Mouse (Mus musculus) forebrain, embryonic 14.5 days (tissue): ENCODE results near the gene Gm34302. TPM values are rescaled to one million over a fixed set of nuclear protein-coding genes. Genes with fewer than 3 reads are reported as not detected.
"Not testable (repeated sequence)": the region's sequence is repeated elsewhere in the genome, so short reads cannot be mapped to it uniquely, and the experiment has no call there.

ENCODE experiments used
- ATAC-seq: fragments of 200-750 bp; cut with Nextera tagmentation; 2 replicates; pipeline ENCODE4 v1.8.0; 2017; ENCODE audit warnings: mild to moderate bottlenecking, moderate library complexity
- DNase-seq: peaks from one replicate; pipeline ENCODE4 v3.0.0-alpha.2; 2015; ENCODE audit warnings: low spot score
- H3K27ac ChIP-seq: fragments of 300-500 bp; sonication (generic); 2 replicates; pipeline ENCODE4 v1.5.1; 2014; ENCODE audit warnings: low read depth, mild to moderate bottlenecking, control low read depth, low read length, moderate library complexity
- H3K27me3 ChIP-seq: fragments of 300-500 bp; sonication (generic); replicated peaks from 2 replicates; pipeline ENCODE4 v1.6.1; 2014; ENCODE audit warnings: low read length, control low read depth, mixed read lengths; ENCODE audit not compliant: control insufficient read depth, insufficient read depth
- H3K36me3 ChIP-seq: fragments of 300-500 bp; sonication (generic); 2 replicates; pipeline ENCODE4 v1.6.1; 2014; ENCODE audit warnings: low read length, control low read depth; ENCODE audit not compliant: control insufficient read depth, insufficient read depth
- H3K4me1 ChIP-seq: fragments of 300-500 bp; sonication (generic); 2 replicates; pipeline ENCODE4 v1.6.1; 2014; ENCODE audit warnings: antibody characterized with exemption, low read length, control low read depth; ENCODE audit not compliant: control insufficient read depth, insufficient read depth
- H3K4me2 ChIP-seq: fragments of 300-500 bp; sonication (generic); 2 replicates; pipeline ENCODE4 v1.6.1; 2014; ENCODE audit warnings: mild to moderate bottlenecking, control low read depth, low read length
- H3K4me3 ChIP-seq: fragments of 300-500 bp; sonication (generic); 2 replicates; pipeline ENCODE4 v1.5.1; 2014; ENCODE audit warnings: low read depth, low read length, control low read depth
- H3K9ac ChIP-seq: fragments of 300-500 bp; sonication (generic); 2 replicates; pipeline ENCODE4 v1.6.1; 2014; ENCODE audit warnings: mild to moderate bottlenecking, low read length, control low read depth, moderate library complexity
- H3K9me3 ChIP-seq: fragments of 300-500 bp; sonication (generic); replicated peaks from 2 replicates; pipeline ENCODE4 v1.6.1; 2016; ENCODE audit warnings: low read length, control low read depth, mixed read lengths; ENCODE audit not compliant: control insufficient read depth
- WGBS: fragments of 180-500 bp; shearing (Covaris S2); extraction: QIAGEN DNeasy Blood & Tissue Kit; methylation state at CpG from one replicate; pipeline ENCODE4 v1.1.7; 2014; 5-methylcytosine and 5-hydroxymethylcytosine counted together
- polyA plus RNA-seq: library from polyadenylated mRNA; unstranded; fragments of >200 nt; fragmentation: Nextera tagmentation; extraction: Ambion mirVana; gene quantifications from 2 replicates; pipeline ENCODE4 v1.2.1, GENCODE M21; 2014

Gene Gm34302
- not detected in 2 replicates for polyA plus RNA-seq

DNA sequence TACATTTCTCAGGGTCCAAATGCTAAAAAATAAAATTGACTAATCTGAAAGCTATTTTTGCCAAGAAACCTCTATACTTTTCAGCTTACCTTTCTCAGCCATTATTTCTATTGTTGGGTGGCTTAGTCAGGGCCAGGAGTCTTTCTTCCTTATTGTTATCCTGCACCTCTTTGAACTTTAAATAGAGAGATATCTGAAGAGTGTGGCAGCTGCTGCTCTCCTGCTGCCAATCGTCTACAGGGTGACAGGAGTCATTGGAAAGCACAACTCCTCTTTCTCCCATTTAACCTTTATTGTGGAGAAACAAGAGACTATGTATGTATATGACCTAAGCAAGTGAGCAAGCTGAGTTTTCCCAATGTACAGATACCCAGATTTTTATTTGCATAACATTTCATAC, at the start of gene Gm34302:
Gm34302 (minus strand) TSS at position 154 of the 400 bp plus-strand sequence.
- no peak within 1 kb of the TSS for H3K27ac ChIP-seq
- no peak within 1 kb of the TSS for H3K4me2 ChIP-seq
- H3K9me3 ChIP-seq = no peaks in the 10 kb centered on the region
- H3K27me3 ChIP-seq = no peaks in the 10 kb centered on the region
- no peaks in the 10 kb centered on the region for H3K4me1 ChIP-seq
- ATAC-seq = no peak
- no peaks in the 10 kb centered on the region for H3K36me3 ChIP-seq
- no peak for DNase-seq
- H3K9ac ChIP-seq = no peak within 1 kb of the TSS
- no peak within 1 kb of the TSS for H3K4me3 ChIP-seq
- WGBS = 55% methylated on average over 1 of the region's 1 CpGs

DNA sequence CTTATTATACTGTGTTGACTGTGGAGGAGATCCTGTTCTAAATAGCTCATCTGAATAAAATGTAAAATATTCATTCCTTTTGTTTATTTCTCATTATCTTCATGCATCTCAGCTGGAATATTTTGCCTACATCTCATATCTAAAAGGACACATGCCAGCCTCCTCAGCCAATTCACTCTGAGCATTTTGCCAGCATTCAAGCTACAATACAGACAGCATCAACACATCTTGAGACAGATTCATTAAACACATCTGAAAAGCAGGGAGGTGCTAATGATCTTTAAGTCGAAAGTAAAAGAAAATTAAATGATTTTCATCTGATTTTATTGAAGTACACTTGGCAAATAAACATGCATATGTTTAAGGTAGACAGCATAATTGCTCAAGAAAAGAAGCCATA, 48.2 kb upstream of the Gm34302 start:
- no peaks in the 10 kb centered on the region for H3K36me3 ChIP-seq
- no peaks in the 10 kb centered on the region for H3K4me1 ChIP-seq
- peak; percentile 32; the same call in 1 of the 2 replicates for ATAC-seq
- no peak overlapping the region for H3K9ac ChIP-seq
- H3K27ac ChIP-seq = no peak overlapping the region
- DNase-seq = peak; percentile 46
- no peaks in the 10 kb centered on the region for H3K27me3 ChIP-seq
- no peak overlapping the region for H3K4me3 ChIP-seq
- 52% methylated on average over 1 of the region's 1 CpGs for WGBS
- no peak overlapping the region for H3K4me2 ChIP-seq
- no peaks in the 10 kb centered on the region for H3K9me3 ChIP-seq

DNA sequence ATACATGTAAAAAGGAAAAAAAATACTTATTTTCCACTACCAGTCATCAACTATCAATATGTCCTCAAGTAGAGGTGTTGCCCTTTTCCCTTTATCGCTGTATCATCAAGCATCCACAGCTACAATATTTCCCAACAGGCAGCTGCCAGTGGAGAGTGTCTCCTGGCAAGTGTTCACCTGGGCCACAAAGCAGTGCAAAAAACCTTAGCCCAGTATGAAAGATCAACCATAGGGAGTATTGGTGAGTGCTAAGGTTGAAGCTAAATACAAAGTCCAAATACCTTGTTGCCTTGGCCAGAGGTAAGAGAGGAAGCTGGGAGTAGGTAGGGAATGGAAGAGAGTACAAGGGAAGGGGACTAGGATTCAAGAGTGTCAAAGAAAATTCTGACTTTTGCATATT, 34.0 kb upstream of the Gm34302 start:
- no peak overlapping the region for H3K4me2 ChIP-seq
- DNase-seq (no peak), ATAC-seq (no peak)
- no peak overlapping the region for H3K9ac ChIP-seq
- H3K9me3 ChIP-seq = no peaks in the 10 kb centered on the region
- no peak overlapping the region for H3K27ac ChIP-seq
- no peaks in the 10 kb centered on the region for H3K4me1 ChIP-seq
- no peaks in the 10 kb centered on the region for H3K36me3 ChIP-seq
- H3K4me3 ChIP-seq = no peak overlapping the region
- WGBS = 97% methylated on average over 1 of the region's 1 CpGs
- no peaks in the 10 kb centered on the region for H3K27me3 ChIP-seq

DNA sequence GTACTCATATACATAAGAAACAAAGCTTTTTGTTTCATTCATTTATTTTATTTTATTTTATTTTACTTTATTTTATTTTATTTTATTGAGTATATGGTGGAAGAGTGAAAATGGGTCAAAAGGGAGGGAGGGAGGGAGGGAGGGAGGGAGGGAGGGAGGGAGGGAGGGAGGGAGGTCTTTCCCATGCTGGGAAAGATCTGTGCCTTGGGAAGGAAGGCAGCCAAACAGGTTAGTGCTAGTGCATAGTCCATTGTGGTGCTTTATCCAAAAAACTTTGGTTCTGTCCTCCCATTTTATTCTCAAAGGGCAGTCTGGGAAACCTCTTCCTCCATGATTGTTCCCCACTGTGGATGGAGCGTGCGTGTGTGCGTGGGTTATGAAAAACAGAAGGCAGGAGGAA, 32.6 kb upstream of the Gm34302 start:
- not testable (repeated sequence) for H3K9ac ChIP-seq, H3K27me3 ChIP-seq, H3K4me3 ChIP-seq, ATAC-seq, DNase-seq, H3K27ac ChIP-seq, H3K4me2 ChIP-seq, H3K36me3 ChIP-seq, H3K4me1 ChIP-seq, H3K9me3 ChIP-seq
- 91% methylated on average over 3 of the region's 3 CpGs for WGBS

DNA sequence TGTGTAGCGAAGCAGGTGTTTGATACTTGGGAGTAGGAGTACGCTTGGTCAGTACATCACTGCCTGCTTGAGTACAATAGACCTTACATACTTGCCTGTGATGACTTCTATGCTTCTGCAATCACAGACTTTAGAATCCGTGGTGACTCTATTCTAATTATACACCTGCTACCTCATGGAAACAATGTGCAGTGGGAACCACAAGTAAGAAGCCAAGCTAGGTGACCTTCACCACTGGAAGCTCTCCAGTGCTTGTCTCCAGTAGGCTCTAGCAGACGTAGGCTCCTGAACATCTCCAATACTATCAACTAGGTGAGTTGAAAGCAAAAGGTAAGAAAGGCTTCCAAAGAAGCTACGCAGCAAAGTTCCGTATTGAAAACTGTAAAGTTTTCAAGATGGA, 27.6 kb upstream of the Gm34302 start:
- no peak overlapping the region for H3K4me2 ChIP-seq
- no peak overlapping the region for H3K9ac ChIP-seq
- H3K36me3 ChIP-seq = no peaks in the 10 kb centered on the region
- H3K27me3 ChIP-seq = no peaks in the 10 kb centered on the region
- no peak overlapping the region for H3K27ac ChIP-seq
- H3K4me1 ChIP-seq = no peaks in the 10 kb centered on the region
- no peak overlapping the region for H3K4me3 ChIP-seq
- 89% methylated on average over 6 of the region's 6 CpGs for WGBS
- DNase-seq (no peak), ATAC-seq (no peak)
- no peaks in the 10 kb centered on the region for H3K9me3 ChIP-seq

DNA sequence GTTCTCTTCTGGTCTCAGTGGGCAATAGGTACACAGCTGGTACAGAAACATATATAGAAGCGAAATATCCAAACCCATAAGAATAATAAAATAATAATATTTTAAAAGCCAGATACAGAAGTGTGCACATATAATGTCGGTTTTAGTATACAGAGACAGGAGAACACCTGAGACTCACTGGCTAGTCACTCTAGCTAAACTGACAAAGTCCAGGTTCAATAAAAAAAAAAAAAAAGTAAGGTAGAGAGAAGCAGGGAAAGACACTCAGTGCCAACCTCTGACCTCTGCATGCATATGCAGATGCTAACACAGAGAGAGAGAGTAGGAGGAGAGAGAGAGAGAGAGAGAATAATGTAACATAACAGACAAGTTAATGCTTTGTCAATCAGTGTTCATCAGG, 25.8 kb upstream of the Gm34302 start:
- no peak overlapping the region for H3K9ac ChIP-seq
- H3K4me1 ChIP-seq = no peaks in the 10 kb centered on the region
- no peak overlapping the region for H3K27ac ChIP-seq
- H3K4me3 ChIP-seq = no peak overlapping the region
- 89% methylated on average over 2 of the region's 2 CpGs for WGBS
- ATAC-seq = no peak
- H3K27me3 ChIP-seq = no peaks in the 10 kb centered on the region
- DNase-seq = no peak
- H3K36me3 ChIP-seq = no peaks in the 10 kb centered on the region
- no peak overlapping the region for H3K4me2 ChIP-seq
- no peaks in the 10 kb centered on the region for H3K9me3 ChIP-seq

DNA sequence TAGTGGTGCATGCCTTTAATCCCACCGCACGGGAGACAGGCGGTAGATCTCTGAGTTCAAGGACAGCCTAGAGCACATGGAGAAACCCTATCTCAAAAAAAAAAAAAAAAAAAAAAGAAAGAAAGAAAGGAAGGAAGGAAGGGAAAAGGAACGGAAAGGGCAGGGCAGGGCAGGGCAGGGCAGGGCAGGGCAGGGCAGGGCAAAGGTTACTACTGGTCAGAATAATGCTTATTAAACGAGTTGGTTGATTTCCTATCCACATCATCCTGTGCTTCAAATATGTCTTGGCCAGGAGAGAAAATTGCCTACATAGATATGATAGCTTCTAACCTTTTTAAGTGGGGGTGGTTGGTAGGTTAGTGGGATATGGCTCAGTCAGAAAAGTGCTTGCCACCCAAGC, 25.2 kb upstream of the Gm34302 start:
- Histone ChIP-seq H3K4me2 (no peak overlapping the region), H3K27me3 (no peaks in the 10 kb centered on the region), H3K4me1 (no peaks in the 10 kb centered on the region), H3K36me3 (no peaks in the 10 kb centered on the region), H3K27ac (no peak overlapping the region), H3K9ac (no peak overlapping the region), H3K9me3 (no peaks in the 10 kb centered on the region), H3K4me3 (no peak overlapping the region)
- WGBS = 87% methylated on average over 5 of the region's 5 CpGs
- DNase-seq (no peak), ATAC-seq (no peak)

DNA sequence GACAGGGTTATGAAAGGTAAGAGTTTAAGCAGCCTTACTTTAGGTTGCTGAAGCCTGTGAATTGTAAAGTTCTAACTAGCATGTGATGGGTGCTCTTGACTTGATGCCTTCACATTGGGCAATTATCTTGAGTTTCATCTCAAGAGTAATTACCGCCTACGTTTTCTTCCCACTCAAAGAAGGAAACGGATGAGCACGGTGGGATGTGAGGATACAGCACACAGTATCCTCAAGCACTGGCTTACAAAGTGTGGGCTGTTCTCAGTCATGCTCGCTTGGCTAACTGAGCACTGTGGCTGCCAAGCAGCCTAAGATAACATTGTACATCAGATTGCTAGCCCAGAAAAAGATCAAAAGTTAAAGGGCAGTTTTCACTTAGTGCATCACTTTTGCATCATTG, 20.8 kb upstream of the Gm34302 start:
- Histone ChIP-seq H3K4me1 (no peaks in the 10 kb centered on the region), H3K27ac (no peak overlapping the region), H3K4me3 (no peak overlapping the region), H3K36me3 (no peaks in the 10 kb centered on the region), H3K27me3 (no peaks in the 10 kb centered on the region), H3K9ac (no peak overlapping the region), H3K4me2 (no peak overlapping the region), H3K9me3 (no peaks in the 10 kb centered on the region)
- 88% methylated on average over 5 of the region's 5 CpGs for WGBS
- DNase-seq = no peak
- ATAC-seq = no peak

DNA sequence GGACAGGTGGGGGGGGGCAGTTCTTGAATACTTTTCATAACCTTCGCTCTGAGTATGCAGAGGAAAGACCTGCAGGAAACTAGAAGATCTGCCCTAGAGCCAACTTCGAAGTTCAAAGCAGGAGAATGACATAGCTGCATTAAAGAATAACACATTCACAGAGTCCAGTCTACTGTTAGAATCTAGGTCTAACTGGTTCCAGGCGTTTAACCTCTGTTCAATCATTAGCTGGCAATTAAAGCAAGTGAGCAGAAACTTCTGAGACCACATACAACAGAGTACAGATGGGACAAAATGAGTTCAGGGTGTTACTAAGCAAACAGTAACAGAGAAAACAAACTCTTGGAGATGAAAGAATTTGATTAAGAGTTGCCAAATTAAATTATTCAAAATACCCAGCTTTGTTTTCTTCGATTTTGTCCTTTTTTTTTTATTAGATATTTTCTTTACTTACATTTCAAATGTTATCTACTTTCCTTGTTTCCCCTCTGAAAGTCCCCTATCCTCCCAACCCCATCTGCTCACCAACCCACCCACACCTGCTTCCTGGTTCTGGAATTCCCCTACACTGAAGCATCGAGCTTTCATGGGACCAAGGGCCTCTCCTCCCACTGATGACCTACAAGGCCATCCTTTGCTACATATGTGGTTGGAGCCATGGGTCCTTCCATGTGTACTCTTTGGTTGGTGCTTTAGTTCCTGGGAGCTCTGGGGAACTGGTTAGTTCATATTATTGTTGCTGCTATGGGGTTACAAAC, 11.1 kb upstream of the Gm34302 start:
- Histone ChIP-seq H3K36me3 (no peaks in the 10 kb centered on the region), H3K9me3 (no peaks in the 10 kb centered on the region), H3K4me2 (no peak overlapping the region), H3K4me1 (no peaks in the 10 kb centered on the region), H3K27ac (no peak overlapping the region), H3K4me3 (no peak overlapping the region), H3K27me3 (no peaks in the 10 kb centered on the region), H3K9ac (no peak overlapping the region)
- 85% methylated on average over 5 of the region's 5 CpGs for WGBS
- DNase-seq (no peak), ATAC-seq (no peak)
